In the genomic region with DNA sequence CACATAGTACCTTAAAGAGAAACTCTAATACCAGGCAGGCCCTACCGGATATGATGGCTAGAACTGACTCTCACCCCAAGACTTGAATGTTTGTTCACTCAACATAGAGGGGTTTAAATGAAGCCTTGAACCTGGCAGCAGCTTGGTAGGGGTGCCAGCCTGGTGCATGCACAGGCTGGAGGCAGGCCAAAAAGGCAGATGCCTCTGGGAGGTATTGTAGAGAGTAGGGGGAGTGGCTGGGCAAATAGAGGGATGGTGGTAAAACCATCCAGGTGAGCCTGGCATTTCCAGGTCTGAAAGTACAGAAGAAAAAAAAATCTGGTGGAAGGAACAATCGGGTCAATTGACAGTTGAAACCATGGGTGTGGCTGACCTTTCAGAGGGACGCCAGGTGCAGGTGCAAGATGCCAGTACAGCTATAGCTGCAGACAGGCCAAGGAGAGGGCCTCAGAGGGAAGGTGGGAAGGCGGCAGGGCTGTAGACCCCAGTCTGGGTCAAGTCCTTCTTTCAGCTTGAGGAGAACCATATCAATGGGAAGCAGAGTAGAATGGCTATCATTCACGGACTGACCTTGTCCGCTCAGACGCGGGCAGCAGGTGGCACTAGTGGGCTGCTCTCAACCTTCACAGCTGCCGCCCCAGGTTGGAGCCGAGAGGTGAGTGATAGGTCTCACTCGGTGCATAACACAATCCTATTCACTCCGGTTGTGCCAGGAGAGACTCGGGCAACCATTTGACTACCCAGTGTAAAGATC, we compare ENCODE assay signal across 8 mouse cellular contexts. TPM values are rescaled to one million over a fixed set of nuclear protein-coding genes. Genes with fewer than 3 reads are reported as not detected.
A peak's percentile ranks its signal among the peaks of the same experiment; 100 is the strongest.
DNase-seq lines count a peak whose midpoint lies in the region; ATAC-seq and TF ChIP-seq lines count a peak whose summit lies in the region.

No protein-coding gene starts in this region.

- H3K4me3 ChIP-seq in intestine, postnatal 0 days (ENCODE audit: low read depth, low read length): no peak overlapping the region
- no peak overlapping the region for H3K4me3 ChIP-seq in limb, embryonic 15.5 days
- peak overlapping the region; percentile 23 for H3K4me3 ChIP-seq in midbrain, embryonic 14.5 days (replicated peaks; ENCODE audit: low read depth, low read length)

- peak; percentile 78 for ATAC-seq in intestine, postnatal 0 days
- ATAC-seq in limb, embryonic 15.5 days (ENCODE audit: insufficient number of reproducible peaks, low FRiP score, low TSS enrichment, low read depth): peak; percentile 58; the same call in 1 of the 2 replicates
- peak; percentile 78; the same call in 1 of the 2 replicates for ATAC-seq in midbrain, embryonic 14.5 days (ENCODE audit: low FRiP score, low TSS enrichment)

- TF ChIP-seq CTCF in intestine, postnatal 0 days (IDR thresholded peaks at IDR 0.05; ENCODE audit: low read depth): peak; percentile 94

- intact Hi-C loops in gastrocnemius, postnatal 36 days (cut with DNase I): loop anchor here (1.0 kb wide), 1 partner anchor 27 kb away; no protein-coding TSS in a partner anchor

- H3K9ac ChIP-seq in intestine, postnatal 0 days (ENCODE audit: low read depth, low read length): no peak overlapping the region
- no peak overlapping the region for H3K9ac ChIP-seq in limb, embryonic 15.5 days
- H3K9ac ChIP-seq in midbrain, embryonic 14.5 days (replicated peaks; ENCODE audit: low read length): peak overlapping the region; percentile 35

- DNase-seq in urinary bladder, adult 2 months (ENCODE audit: low spot score): peak; percentile 54
- DNase-seq in urinary bladder, postnatal 10 days (ENCODE audit: low spot score): no peak
- peak; percentile 92 to 96 for DNase-seq in cerebellum, postnatal 25 days
- peak; percentile 65 for DNase-seq in gastrocnemius, postnatal 36 days
- peak; percentile 90 for DNase-seq in midbrain, embryonic 14.5 days
- DNase-seq in spleen, postnatal 4 days (ENCODE audit: low spot score in 2 of 2): peak; percentile 78 to 91

- H3K9me3 ChIP-seq in intestine, postnatal 0 days (ENCODE audit: control insufficient read depth): no peaks in the 10 kb centered on the region
- H3K9me3 ChIP-seq in limb, embryonic 15.5 days: no peaks in the 10 kb centered on the region
- no peaks in the 10 kb centered on the region for H3K9me3 ChIP-seq in midbrain, embryonic 14.5 days (ENCODE audit: control insufficient read depth, low read length)

- H3K4me1 ChIP-seq in intestine, postnatal 0 days (replicated peaks; ENCODE audit: control insufficient read depth, insufficient read depth, low read length): peaks cover 3% of the 10 kb centered on the region; the same call in 1 of the 2 replicates
- no peaks in the 10 kb centered on the region for H3K4me1 ChIP-seq in limb, embryonic 15.5 days
- H3K4me1 ChIP-seq in midbrain, embryonic 14.5 days (ENCODE audit: control insufficient read depth, insufficient read depth, low read length): no peaks in the 10 kb centered on the region

- H3K36me3 ChIP-seq in intestine, postnatal 0 days (ENCODE audit: control insufficient read depth, insufficient read depth): no peaks in the 10 kb centered on the region
- H3K36me3 ChIP-seq in limb, embryonic 15.5 days: no peaks in the 10 kb centered on the region
- no peaks in the 10 kb centered on the region for H3K36me3 ChIP-seq in midbrain, embryonic 14.5 days (ENCODE audit: control insufficient read depth, insufficient read depth, low read length)

- H3K27ac ChIP-seq in intestine, postnatal 0 days (ENCODE audit: low read depth, low read length): no peak overlapping the region
- no peak overlapping the region for H3K27ac ChIP-seq in limb, embryonic 15.5 days
- H3K27ac ChIP-seq in midbrain, embryonic 14.5 days (replicated peaks; ENCODE audit: low read depth, low read length): no peak overlapping the region

- 8% methylated on average over 12 of the region's 13 CpGs for WGBS in intestine, postnatal 0 days
- 16% methylated on average over 13 of the region's 13 CpGs for WGBS in limb, embryonic 15.5 days
- 15% methylated on average over 13 of the region's 13 CpGs for WGBS in midbrain, embryonic 14.5 days

- H3K4me2 ChIP-seq in intestine, postnatal 0 days (replicated peaks; ENCODE audit: low read depth): peak overlapping the region; percentile 47
- H3K4me2 ChIP-seq in limb, embryonic 15.5 days: no peak overlapping the region
- peak overlapping the region; percentile 55 for H3K4me2 ChIP-seq in midbrain, embryonic 14.5 days (ENCODE audit: low read length)

- H3K27me3 ChIP-seq in intestine, postnatal 0 days (replicated peaks; ENCODE audit: control insufficient read depth, insufficient read depth, low read length): no peaks in the 10 kb centered on the region
- H3K27me3 ChIP-seq in limb, embryonic 15.5 days: peaks cover 48% of the 10 kb centered on the region
- no peaks in the 10 kb centered on the region for H3K27me3 ChIP-seq in midbrain, embryonic 14.5 days (ENCODE audit: control insufficient read depth, insufficient read depth, low read length)

RNA-seq across cellular contexts. Expression of gene Mob2, which starts 9.8 kb away (rescaled TPM):
- polyA plus RNA-seq in urinary bladder, adult 2 months (2012; rRNA removed): 91.8 and 102 TPM in 2 replicates
- total RNA-seq in gastrocnemius, postnatal 36 days (2021): 10 to 100 TPM; 40.2 to 43.7 TPM
- 49.5 and 54.7 TPM in 2 replicates for polyA plus RNA-seq in intestine, postnatal 0 days (2015; fragmentation: Nextera tagmentation; extraction: Ambion mirVana)
- 78.2 and 82.2 TPM in 2 replicates for polyA plus RNA-seq in limb, embryonic 15.5 days (2015; fragmentation: Nextera tagmentation; extraction: Ambion mirVana)
- 53.5 and 57.2 TPM in 2 replicates for polyA plus RNA-seq in midbrain, embryonic 14.5 days (2014; fragmentation: Nextera tagmentation; extraction: Ambion mirVana)

RNA-seq across cellular contexts. Expression of gene Dusp8, which starts 25.0 kb away (rescaled TPM):
- polyA plus RNA-seq in urinary bladder, adult 2 months (2012; rRNA removed): 4.1 and 5.0 TPM in 2 replicates
- 10 to 100 TPM; 32.5 to 43.4 TPM for total RNA-seq in gastrocnemius, postnatal 36 days (2021)
- polyA plus RNA-seq in intestine, postnatal 0 days (2015; fragmentation: Nextera tagmentation; extraction: Ambion mirVana): 5.8 and 6.4 TPM in 2 replicates
- polyA plus RNA-seq in limb, embryonic 15.5 days (2015; fragmentation: Nextera tagmentation; extraction: Ambion mirVana): 5.5 and 6.9 TPM in 2 replicates
- 112 and 126 TPM in 2 replicates for polyA plus RNA-seq in midbrain, embryonic 14.5 days (2014; fragmentation: Nextera tagmentation; extraction: Ambion mirVana)

RNA-seq across cellular contexts. Expression of gene Gm45618, which starts 49.9 kb away (rescaled TPM):
- polyA plus RNA-seq in urinary bladder, adult 2 months (2012; rRNA removed): not detected in 2 replicates
- total RNA-seq in gastrocnemius, postnatal 36 days (2021): not detected
- not detected in 2 replicates for polyA plus RNA-seq in intestine, postnatal 0 days (2015; fragmentation: Nextera tagmentation; extraction: Ambion mirVana)
- polyA plus RNA-seq in limb, embryonic 15.5 days (2015; fragmentation: Nextera tagmentation; extraction: Ambion mirVana): not detected in 2 replicates
- 0.34 TPM in 1 of 2 replicates, not detected in the other for polyA plus RNA-seq in midbrain, embryonic 14.5 days (2014; fragmentation: Nextera tagmentation; extraction: Ambion mirVana)

Comparison
In these comparisons a context has a peak if more than half of its experiments do, and no peak if none do; other contexts are left out.
1. RNA of gene Dusp8, which starts 25.0 kb away (polyA plus RNA-seq): 112 to 126 TPM in midbrain, embryonic 14.5 days; 5.8 to 6.4 TPM in intestine, postnatal 0 days, 5.5 to 6.9 TPM in limb, embryonic 15.5 days and 4.1 to 5.0 TPM in urinary bladder, adult 2 months; every median in the first group is over 10 times any median in the second.
2. Peak in every context shown above with its lines, with median percentiles within 50 percentile points of each other: ATAC-seq.